29 mouse cellular contexts compared by ENCODE assay signal in genomic region chr10:70299653-70300052, GRCm38 (mm10). TPM values are rescaled to one million over a fixed set of nuclear protein-coding genes. Genes with fewer than 3 reads are reported as not detected.
DNase-seq lines count a peak whose midpoint lies in the region; ATAC-seq and TF ChIP-seq lines count a peak whose summit lies in the region.
"Had no signal": no experiment of that assay in that cellular context is flagged by ENCODE, and none has a peak within 500 bp of the region (broad histone marks: within the 10 kb centered on the region; RNA-seq: fewer than 3 reads in every experiment).

No protein-coding gene starts in this region.

- peak overlapping the region; percentile 58 for H3K27ac ChIP-seq in kidney, embryonic 15.5 days
- H3K27ac ChIP-seq in lung, embryonic 16.5 days (ENCODE audit: low read length), result no peak overlapping the region
- H3K27ac ChIP-seq in intestine, embryonic 15.5 days, result no peak overlapping the region
- H3K27ac ChIP-seq: embryonic facial prominence, embryonic 10.5 days; embryonic facial prominence, embryonic 15.5 days; forebrain, embryonic 12.5 days; hindbrain, embryonic 15.5 days; liver, embryonic 14.5 days; neural tube, embryonic 13.5 days; stomach, postnatal 0 days had no signal

- no peaks in the 10 kb centered on the region for H3K36me3 ChIP-seq in kidney, embryonic 15.5 days
- H3K36me3 ChIP-seq in lung, embryonic 16.5 days (ENCODE audit: control insufficient read depth, insufficient read depth, low read length), result no peaks in the 10 kb centered on the region
- no peaks in the 10 kb centered on the region for H3K36me3 ChIP-seq in intestine, embryonic 15.5 days
- H3K36me3 ChIP-seq: embryonic facial prominence, embryonic 10.5 days; embryonic facial prominence, embryonic 15.5 days; forebrain, embryonic 12.5 days; hindbrain, embryonic 15.5 days; neural tube, embryonic 13.5 days had no signal

- 43% methylated on average over 5 of the region's 5 CpGs for WGBS in kidney, embryonic 15.5 days
- 28% methylated on average over 5 of the region's 5 CpGs for WGBS in lung, embryonic 16.5 days
- 44% methylated on average over 5 of the region's 5 CpGs for WGBS in intestine, embryonic 15.5 days

- no peak overlapping the region for H3K4me2 ChIP-seq in kidney, embryonic 15.5 days
- no peak overlapping the region for H3K4me2 ChIP-seq in lung, embryonic 16.5 days (ENCODE audit: low read depth, low read length)
- no peak overlapping the region for H3K4me2 ChIP-seq in intestine, embryonic 15.5 days (replicated peaks)
- H3K4me2 ChIP-seq: embryonic facial prominence, embryonic 15.5 days; forebrain, embryonic 12.5 days; hindbrain, embryonic 15.5 days; midbrain, embryonic 11.5 days; neural tube, embryonic 13.5 days had no signal

- no peaks in the 10 kb centered on the region for H3K9me3 ChIP-seq in kidney, embryonic 15.5 days (replicated peaks)
- no peaks in the 10 kb centered on the region for H3K9me3 ChIP-seq in lung, embryonic 16.5 days (ENCODE audit: control insufficient read depth, low read length)
- H3K9me3 ChIP-seq in intestine, embryonic 15.5 days, result no peaks in the 10 kb centered on the region
- H3K9me3 ChIP-seq: embryonic facial prominence, embryonic 10.5 days; embryonic facial prominence, embryonic 15.5 days; forebrain, embryonic 12.5 days; hindbrain, embryonic 15.5 days; neural tube, embryonic 13.5 days had no signal

- TF ChIP-seq CTCF in brain, embryonic 14.5 days (IDR thresholded peaks at IDR 0.05; ENCODE audit: borderline replicate concordance, extremely low read depth, insufficient read depth, insufficient read length), result no peak

- H3K9ac ChIP-seq in kidney, embryonic 15.5 days, result no peak overlapping the region
- H3K9ac ChIP-seq in lung, embryonic 16.5 days (ENCODE audit: low read length), result no peak overlapping the region
- H3K9ac ChIP-seq in intestine, embryonic 15.5 days, result no peak overlapping the region
- H3K9ac ChIP-seq: embryonic facial prominence, embryonic 15.5 days; forebrain, embryonic 12.5 days; forebrain, postnatal 0 days; hindbrain, embryonic 15.5 days; liver, embryonic 14.5 days; neural tube, embryonic 13.5 days had no signal

- peaks cover 24% of the 10 kb centered on the region for H3K4me1 ChIP-seq in kidney, embryonic 15.5 days
- H3K4me1 ChIP-seq in lung, embryonic 16.5 days (replicated peaks; ENCODE audit: control insufficient read depth, insufficient read depth, low read length), result peaks cover 4% of the 10 kb centered on the region
- 0 out of 2 replicates have a peak, but pooled peaks cover 5% of the 10 kb centered on the region for H3K4me1 ChIP-seq in intestine, embryonic 15.5 days (replicated peaks)

- DNase-seq in adrenal gland, postnatal 10 days, result peak; percentile 31
- DNase-seq in adrenal gland, adult 8-10 months, result no peak
- no peak for DNase-seq in kidney, postnatal 25 days
- no peak for DNase-seq in lung, postnatal 14 days
- peak; percentile 12 for DNase-seq in brain, embryonic 14.5 days (ENCODE audit: low read depth)
- DNase-seq: cerebellum, adult 8-10 months; cerebellum, postnatal 25 days; forebrain, postnatal 0 days; heart, postnatal 14 days; kidney, adult 9 months; liver; lung, adult 2 months; right cerebral cortex, postnatal 4 days; thymus, adult 18-20 months; thymus, postnatal 25 days had no signal

- H3K27me3 ChIP-seq in kidney, embryonic 15.5 days, result no peaks in the 10 kb centered on the region
- no peaks in the 10 kb centered on the region; the same call in 1 of the 2 replicates for H3K27me3 ChIP-seq in lung, embryonic 16.5 days (ENCODE audit: control insufficient read depth, insufficient read depth, low read depth, low read length)
- H3K27me3 ChIP-seq in intestine, embryonic 15.5 days (replicated peaks), result no peaks in the 10 kb centered on the region
- H3K27me3 ChIP-seq: embryonic facial prominence, embryonic 15.5 days; hindbrain, embryonic 15.5 days; Patski had no signal

- no peak for ATAC-seq in kidney, embryonic 15.5 days (replicated peaks; ENCODE audit: low FRiP score)
- peak; percentile 39; the same call in 1 of the 2 replicates for ATAC-seq in lung, embryonic 16.5 days (ENCODE audit: low read depth)
- ATAC-seq in intestine, embryonic 15.5 days, result no peak
- ATAC-seq: forebrain, postnatal 0 days; inflammation-experienced regulatory T-cells, adult 6 months; Patski had no signal

- H3K4me3 ChIP-seq in kidney, embryonic 15.5 days (replicated peaks), result no peak overlapping the region
- H3K4me3 ChIP-seq in lung, embryonic 16.5 days (ENCODE audit: low read length), result no peak overlapping the region
- no peak overlapping the region for H3K4me3 ChIP-seq in intestine, embryonic 15.5 days (replicated peaks)
- H3K4me3 ChIP-seq: embryonic facial prominence, embryonic 10.5 days; embryonic facial prominence, embryonic 15.5 days; forebrain, embryonic 12.5 days; hindbrain, embryonic 15.5 days; neural tube, embryonic 13.5 days had no signal

- TF ChIP-seq POLR2A in brain, embryonic 14.5 days (IDR thresholded peaks at IDR 0.05; ENCODE audit: borderline replicate concordance, extremely low read depth, insufficient read depth, insufficient read length, poor library complexity, severe bottlenecking), result no peak

RNA-seq across cellular contexts. Expression of gene Slc16a9, which starts 54.8 kb away (rescaled TPM):
- total RNA-seq in adrenal gland, postnatal 10 days (2021), result 1 to 10 TPM; 2.0 to 2.8 TPM
- total RNA-seq in adrenal gland, adult 8-10 months (2022), result 10 to 100 TPM in 1 of 4 experiments, 1 to 10 TPM in 3; 5.9 to 11.7 (median 7.2) TPM
- polyA plus RNA-seq in kidney, embryonic 15.5 days (2015; fragmentation: Nextera tagmentation; extraction: Ambion mirVana), result 3.8 and 4.8 TPM in 2 replicates
- 5.7 and 7.6 TPM in 2 replicates for polyA plus RNA-seq in lung, embryonic 16.5 days (2015; fragmentation: Nextera tagmentation; extraction: Ambion mirVana)
- 1.4 and 2.4 TPM in 2 replicates for polyA plus RNA-seq in brain, embryonic 14.5 days (2012; rRNA removed)
- polyA plus RNA-seq in intestine, embryonic 15.5 days (2015; fragmentation: Nextera tagmentation; extraction: Ambion mirVana), result 1.3 and 1.5 TPM in 2 replicates
- total RNA-seq: MEL had no signal
- polyA plus RNA-seq: inflammation-experienced regulatory T-cells, adult 6 months had no signal

Comparison
In these comparisons a context has a peak if more than half of its experiments do, and no peak if none do; other contexts are left out.
1. DNase-seq: peak in adrenal gland, postnatal 10 days (single experiment) and brain, embryonic 14.5 days (single experiment); none in adrenal gland, adult 8-10 months (single experiment), kidney, postnatal 25 days (0 of 2) and lung, postnatal 14 days (single experiment).